Mouse (Mus musculus): ENCODE measurements around the gene Bicra. TPM values are rescaled to one million over a fixed set of nuclear protein-coding genes. Genes with fewer than 3 reads are reported as not detected.

Gene Bicra
- polyA plus RNA-seq, 1 experiment from 2014 or later, result 2.9 TPM

DNA sequence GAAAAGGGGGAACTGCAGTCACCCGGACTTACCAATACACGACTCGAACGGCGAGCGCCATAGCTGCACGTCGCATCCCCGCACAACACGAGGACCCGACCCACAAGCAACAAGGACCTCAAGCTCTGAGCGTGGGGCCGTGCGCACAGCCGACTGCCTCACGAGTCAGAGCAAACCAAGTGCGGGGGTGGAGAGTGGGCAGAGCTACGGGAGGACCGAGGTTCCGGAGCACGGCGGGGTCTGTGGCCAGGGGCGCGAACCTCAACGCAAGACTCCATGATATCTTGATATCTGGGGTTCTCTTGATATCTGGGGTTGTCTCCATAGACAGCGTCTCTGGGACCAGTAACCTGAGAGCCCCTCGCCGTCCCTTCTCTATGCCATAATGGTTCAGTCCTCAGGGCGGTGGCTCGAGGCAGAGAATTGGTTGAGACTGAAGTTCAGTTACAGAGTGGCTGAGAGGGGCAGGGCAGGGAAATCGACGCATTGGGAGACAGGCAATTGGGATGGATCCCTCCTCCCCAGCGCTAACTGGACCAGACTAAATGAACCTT, 125.4 kb downstream of the Bicra start, which contains the start of gene Selenow:
TSS of gene Selenow (minus strand) at position 183 of the 554 bp plus-strand sequence.
- Histone ChIP-seq H3K9ac (peak within 1 kb of the TSS; percentile 82), H3K27me3 (replicated peaks) (peaks cover 22% of the 10 kb centered on the region; the same call in 1 of the 2 replicates), H3K27ac (peak within 1 kb of the TSS; percentile 75), H3K4me2 (peak within 1 kb of the TSS; percentile 79), H3K4me3 (peak within 1 kb of the TSS; percentile 77), H3K36me3 (peaks cover 32% of the 10 kb centered on the region), H3K9me3 (replicated peaks) (no peaks in the 10 kb centered on the region), H3K4me1 (peaks cover 45% of the 10 kb centered on the region)
- ATAC-seq, result peak; percentile 95
- under 1% methylated on average over 33 of the region's 33 CpGs for WGBS (ENCODE audit: insufficient replicate concordance)

DNA sequence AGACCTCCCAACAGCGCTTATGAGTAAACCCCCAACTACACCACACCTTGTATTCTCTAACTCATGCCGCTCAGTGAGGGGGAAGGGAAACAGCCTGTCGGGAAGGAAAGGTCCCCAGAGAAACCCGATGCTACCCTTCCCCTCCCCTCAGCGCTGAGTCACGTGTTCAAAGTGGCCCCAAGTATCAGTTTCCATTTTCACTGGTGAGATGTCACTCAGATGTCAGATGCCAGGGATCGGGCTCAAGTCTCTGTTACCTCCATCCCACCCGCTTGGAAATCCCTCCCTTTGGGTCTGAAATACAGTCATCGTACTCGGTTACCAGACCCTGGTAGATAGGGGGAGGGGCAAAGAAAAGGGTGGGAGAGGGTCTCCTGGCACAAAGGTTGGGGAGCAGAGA, 125.9 kb downstream of the Bicra start:
- Histone ChIP-seq H3K27ac (peak overlapping the region; percentile 75), H3K9me3 (replicated peaks) (no peaks in the 10 kb centered on the region), H3K27me3 (replicated peaks) (peaks cover 22% of the 10 kb centered on the region; the same call in 1 of the 2 replicates), H3K4me2 (peak overlapping the region; percentile 79), H3K4me1 (peaks cover 45% of the 10 kb centered on the region), H3K9ac (peak overlapping the region; percentile 82), H3K4me3 (peak overlapping the region; percentile 77), H3K36me3 (peaks cover 37% of the 10 kb centered on the region)
- peak; percentile 38 for ATAC-seq
- WGBS (ENCODE audit: insufficient replicate concordance), result 0% methylated on average over 10 of the region's 10 CpGs

Other genes with a start within 250 kb of the Bicra start
- gene Obox6, start 208.2 kb downstream of the Bicra start, polyA plus RNA-seq (2016; fragmentation: Nextera tagmentation; extraction: Ambion mirVana), result not detected in 2 replicates
- gene Crx, start 168.0 kb downstream of the Bicra start, polyA plus RNA-seq (2016; fragmentation: Nextera tagmentation; extraction: Ambion mirVana), result not detected in 2 replicates
- gene Crxos, start 165.3 kb downstream of the Bicra start, polyA plus RNA-seq (2016; fragmentation: Nextera tagmentation; extraction: Ambion mirVana), result not detected in 2 replicates
- 445 and 464 TPM in 2 replicates for gene Selenow, start 125.5 kb downstream of the Bicra start, polyA plus RNA-seq (2016; fragmentation: Nextera tagmentation; extraction: Ambion mirVana)
- gene Nop53, start 101.8 kb downstream of the Bicra start, polyA plus RNA-seq (2016; fragmentation: Nextera tagmentation; extraction: Ambion mirVana), result 130 and 143 TPM in 2 replicates
- 6.5 and 7.8 TPM in 2 replicates for gene Ehd2, start 80.4 kb downstream of the Bicra start, polyA plus RNA-seq (2016; fragmentation: Nextera tagmentation; extraction: Ambion mirVana)
- not detected in 2 replicates for gene Zfp541, start 13.9 kb upstream of the Bicra start, polyA plus RNA-seq (2016; fragmentation: Nextera tagmentation; extraction: Ambion mirVana)
- 163 and 165 TPM in 2 replicates for gene Napa, start 50.5 kb upstream of the Bicra start, polyA plus RNA-seq (2016; fragmentation: Nextera tagmentation; extraction: Ambion mirVana)
- gene Kptn, start 72.0 kb upstream of the Bicra start, polyA plus RNA-seq (2016; fragmentation: Nextera tagmentation; extraction: Ambion mirVana), result 13.4 and 15.0 TPM in 2 replicates
- not detected in 2 replicates for gene Slc8a2, start 81.9 kb upstream of the Bicra start, polyA plus RNA-seq (2016; fragmentation: Nextera tagmentation; extraction: Ambion mirVana)
- gene Meis3, start 127.2 kb upstream of the Bicra start, polyA plus RNA-seq (2016; fragmentation: Nextera tagmentation; extraction: Ambion mirVana), result 4.4 and 5.7 TPM in 2 replicates
- 9.5 and 9.6 TPM in 2 replicates for gene Dhx34, start 174.1 kb upstream of the Bicra start, polyA plus RNA-seq (2016; fragmentation: Nextera tagmentation; extraction: Ambion mirVana)
- 1.6 and 1.7 TPM in 2 replicates for gene C5ar2, start 196.2 kb upstream of the Bicra start, polyA plus RNA-seq (2016; fragmentation: Nextera tagmentation; extraction: Ambion mirVana)
- gene C5ar1, start 211.6 kb upstream of the Bicra start, polyA plus RNA-seq (2016; fragmentation: Nextera tagmentation; extraction: Ambion mirVana), result 1.7 and 2.1 TPM in 2 replicates
- 8.6 and 8.8 TPM in 2 replicates for gene Inafm1, start 225.7 kb upstream of the Bicra start, polyA plus RNA-seq (2016; fragmentation: Nextera tagmentation; extraction: Ambion mirVana)
- 29.7 and 30.0 TPM in 2 replicates for gene Ccdc9, start 238.9 kb upstream of the Bicra start, polyA plus RNA-seq (2016; fragmentation: Nextera tagmentation; extraction: Ambion mirVana)

Measured in liver, embryonic 12.5 days (tissue).